Mouse (Mus musculus): ENCODE measurements around the gene Ttc7b. TPM values are rescaled to one million over a fixed set of nuclear protein-coding genes. Genes with fewer than 3 reads are reported as not detected.

The Ttc7b gene
- polyA plus RNA-seq, 1 experiment = 9.2 TPM

- H3K79me2 ChIP-seq (ENCODE audit: control insufficient read depth, insufficient read depth) = no peaks in the 10 kb centered on the region
- no peak overlapping the region for H3ac ChIP-seq (ENCODE audit: control insufficient read depth, insufficient read length, low read depth)
- H3K36me3 ChIP-seq (ENCODE audit: control insufficient read depth, insufficient read depth) = no peaks in the 10 kb centered on the region
- no peak overlapping the region for H3K4me3 ChIP-seq (ENCODE audit: insufficient read depth, poor library complexity, severe bottlenecking)
- no peaks in the 10 kb centered on the region for H3K79me3 ChIP-seq (ENCODE audit: low read depth)
- TF ChIP-seq MYOG (IDR thresholded peaks at IDR 0.05; ENCODE audit: control insufficient read depth, extremely low read depth, insufficient read length) (no peak), CEBPB (IDR thresholded peaks at IDR 0.05; ENCODE audit: low read depth) (no peak), MYOD1 (IDR thresholded peaks at IDR 0.05; ENCODE audit: control insufficient read depth, insufficient read length, low read depth) (no peak), CTCF (IDR thresholded peaks at IDR 0.05; ENCODE audit: control insufficient read depth, insufficient read depth, insufficient read length) (no peak), FOSL1 (IDR thresholded peaks at IDR 0.05; ENCODE audit: insufficient read depth, low read length, poor library complexity, severe bottlenecking) (no peak), USF1 (IDR thresholded peaks at IDR 0.05; ENCODE audit: low read depth) (no peak), MAX (IDR thresholded peaks at IDR 0.05) (no peak)
- no peaks in the 10 kb centered on the region for H3K27me3 ChIP-seq (ENCODE audit: control insufficient read depth, insufficient read depth, insufficient read length)
These were observed 42.5 kb downstream of the Ttc7b start for GRCm38 (mm10) chr12:100478151-100478550.

- TF ChIP-seq FOSL1 (IDR thresholded peaks at IDR 0.05; ENCODE audit: insufficient read depth, low read length, poor library complexity, severe bottlenecking) (no peak), CEBPB (IDR thresholded peaks at IDR 0.05; ENCODE audit: low read depth) (no peak), MYOD1 (IDR thresholded peaks at IDR 0.05; ENCODE audit: control insufficient read depth, insufficient read length, low read depth) (no peak), MYOG (IDR thresholded peaks at IDR 0.05; ENCODE audit: control insufficient read depth, extremely low read depth, insufficient read length) (no peak), USF1 (IDR thresholded peaks at IDR 0.05; ENCODE audit: low read depth) (no peak), CTCF (IDR thresholded peaks at IDR 0.05; ENCODE audit: control insufficient read depth, insufficient read depth, insufficient read length) (no peak)
- Histone ChIP-seq H3K79me3 (ENCODE audit: low read depth) (no peaks in the 10 kb centered on the region), H3K36me3 (ENCODE audit: control insufficient read depth, insufficient read depth) (no peaks in the 10 kb centered on the region), H3ac (ENCODE audit: control insufficient read depth, insufficient read length, low read depth) (no peak overlapping the region), H3K27me3 (ENCODE audit: control insufficient read depth, insufficient read depth, insufficient read length) (no peaks in the 10 kb centered on the region), H3K79me2 (ENCODE audit: control insufficient read depth, insufficient read depth) (no peaks in the 10 kb centered on the region), H3K4me3 (ENCODE audit: insufficient read depth, poor library complexity, severe bottlenecking) (no peak overlapping the region)
These were observed 43.2 kb downstream of the Ttc7b start for GRCm38 (mm10) chr12:100477474-100477873.

GRCm38 (mm10) chr12:100476351-100476750 lies 44.3 kb downstream of the Ttc7b start:
- no peaks in the 10 kb centered on the region for H3K79me2 ChIP-seq (ENCODE audit: control insufficient read depth, insufficient read depth)
- H3K4me3 ChIP-seq (ENCODE audit: insufficient read depth, poor library complexity, severe bottlenecking) = no peak overlapping the region
- no peaks in the 10 kb centered on the region for H3K36me3 ChIP-seq (ENCODE audit: control insufficient read depth, insufficient read depth)
- no peaks in the 10 kb centered on the region for H3K79me3 ChIP-seq (ENCODE audit: low read depth)
- H3ac ChIP-seq (ENCODE audit: control insufficient read depth, insufficient read length, low read depth) = no peak overlapping the region
- H3K27me3 ChIP-seq (ENCODE audit: control insufficient read depth, insufficient read depth, insufficient read length) = no peaks in the 10 kb centered on the region
- TF ChIP-seq MAX (IDR thresholded peaks at IDR 0.05) (no peak), MYOD1 (IDR thresholded peaks at IDR 0.05; ENCODE audit: control insufficient read depth, insufficient read length, low read depth) (no peak), FOSL1 (IDR thresholded peaks at IDR 0.05; ENCODE audit: insufficient read depth, low read length, poor library complexity, severe bottlenecking) (no peak), CEBPB (IDR thresholded peaks at IDR 0.05; ENCODE audit: low read depth) (no peak), USF1 (IDR thresholded peaks at IDR 0.05; ENCODE audit: low read depth) (no peak), MYOG (IDR thresholded peaks at IDR 0.05; ENCODE audit: control insufficient read depth, extremely low read depth, insufficient read length) (no peak), CTCF (IDR thresholded peaks at IDR 0.05; ENCODE audit: control insufficient read depth, insufficient read depth, insufficient read length) (no peak)

- Histone ChIP-seq H3K4me3 (ENCODE audit: insufficient read depth, poor library complexity, severe bottlenecking) (no peak overlapping the region), H3K27me3 (ENCODE audit: control insufficient read depth, insufficient read depth, insufficient read length) (no peaks in the 10 kb centered on the region), H3K79me2 (ENCODE audit: control insufficient read depth, insufficient read depth) (no peaks in the 10 kb centered on the region), H3ac (ENCODE audit: control insufficient read depth, insufficient read length, low read depth) (no peak overlapping the region), H3K79me3 (ENCODE audit: low read depth) (no peaks in the 10 kb centered on the region), H3K36me3 (ENCODE audit: control insufficient read depth, insufficient read depth) (no peaks in the 10 kb centered on the region)
- no peak for TF ChIP-seq MAX (IDR thresholded peaks at IDR 0.05)
- TF ChIP-seq MYOG (IDR thresholded peaks at IDR 0.05; ENCODE audit: control insufficient read depth, extremely low read depth, insufficient read length) = no peak
- no peak for TF ChIP-seq CTCF (IDR thresholded peaks at IDR 0.05; ENCODE audit: control insufficient read depth, insufficient read depth, insufficient read length)
- no peak for TF ChIP-seq MYOD1 (IDR thresholded peaks at IDR 0.05; ENCODE audit: control insufficient read depth, insufficient read length, low read depth)
- TF ChIP-seq FOSL1 (IDR thresholded peaks at IDR 0.05; ENCODE audit: insufficient read depth, low read length, poor library complexity, severe bottlenecking) = no peak
- TF ChIP-seq USF1 (IDR thresholded peaks at IDR 0.05; ENCODE audit: low read depth) = no peak
- TF ChIP-seq CEBPB (IDR thresholded peaks at IDR 0.05; ENCODE audit: low read depth) = no peak
These were observed 45.1 kb downstream of the Ttc7b start for GRCm38 (mm10) chr12:100475489-100475888.

GRCm38 (mm10) chr12:100474661-100475321 lies 45.8 kb downstream of the Ttc7b start:
- H3K4me3 ChIP-seq (ENCODE audit: insufficient read depth, poor library complexity, severe bottlenecking) = no peak overlapping the region

More at GRCm38 (mm10) chr12:100474661-100475321, 45.8 kb downstream of the Ttc7b start:
- Histone ChIP-seq H3K36me3 (ENCODE audit: control insufficient read depth, insufficient read depth) (no peaks in the 10 kb centered on the region), H3K27me3 (ENCODE audit: control insufficient read depth, insufficient read depth, insufficient read length) (no peaks in the 10 kb centered on the region), H3K79me3 (ENCODE audit: low read depth) (no peaks in the 10 kb centered on the region), H3K79me2 (ENCODE audit: control insufficient read depth, insufficient read depth) (no peaks in the 10 kb centered on the region), H3ac (ENCODE audit: control insufficient read depth, insufficient read length, low read depth) (no peak overlapping the region)
- TF ChIP-seq FOSL1 (IDR thresholded peaks at IDR 0.05; ENCODE audit: insufficient read depth, low read length, poor library complexity, severe bottlenecking) (no peak), CEBPB (IDR thresholded peaks at IDR 0.05; ENCODE audit: low read depth) (no peak), MYOD1 (IDR thresholded peaks at IDR 0.05; ENCODE audit: control insufficient read depth, insufficient read length, low read depth) (no peak), USF1 (IDR thresholded peaks at IDR 0.05; ENCODE audit: low read depth) (no peak), MYOG (IDR thresholded peaks at IDR 0.05; ENCODE audit: control insufficient read depth, extremely low read depth, insufficient read length) (no peak), CTCF (IDR thresholded peaks at IDR 0.05; ENCODE audit: control insufficient read depth, insufficient read depth, insufficient read length) (no peak), MAX (IDR thresholded peaks at IDR 0.05) (no peak)

Data from C2C12 (cell line).